Mouse (Mus musculus): ENCODE data around the gene Fuca1. TPM values are rescaled to one million over a fixed set of nuclear protein-coding genes. Genes with fewer than 3 reads are reported as not detected.

The Fuca1 gene
- 38.1 and 61.6 TPM in 2 replicates for polyA plus RNA-seq (2015; fragmentation: Nextera tagmentation; extraction: Ambion mirVana)

GRCm38 (mm10) chr4:135920304-135921241, at the start of gene Fuca1:
Gene Fuca1 (plus strand): TSS chr4:135920735.
- Histone ChIP-seq H3K4me3 (peak within 1 kb of the TSS; percentile 89), H3K27me3 (no peaks in the 10 kb centered on the region), H3K4me2 (peak within 1 kb of the TSS; percentile 94), H3K27ac (peak within 1 kb of the TSS; percentile 78), H3K36me3 (no peaks in the 10 kb centered on the region), H3K4me1 (replicated peaks) (peaks cover 16% of the 10 kb centered on the region), H3K9me3 (replicated peaks) (no peaks in the 10 kb centered on the region), H3K9ac (peak within 1 kb of the TSS; percentile 81)
- peak; percentile 94 for ATAC-seq (replicated peaks; ENCODE audit: insufficient number of reproducible peaks, insufficient read depth, low FRiP score, low read depth)
- WGBS = 1% methylated on average over 60 of the region's 60 CpGs

- WGBS = 32% methylated on average over 3 of the region's 3 CpGs
Measured at GRCm38 (mm10) chr4:135872015-135872414, 48.5 kb upstream of the Fuca1 start.

GRCm38 (mm10) chr4:135872589-135873391, 47.7 kb upstream of the Fuca1 start:
- no peak for ATAC-seq (replicated peaks; ENCODE audit: insufficient number of reproducible peaks, insufficient read depth, low FRiP score, low read depth)
- H3K9ac ChIP-seq = peak overlapping the region; percentile 83
- no peaks in the 10 kb centered on the region for H3K27me3 ChIP-seq
- peaks cover 18% of the 10 kb centered on the region; the same call in 1 of the 2 replicates for H3K36me3 ChIP-seq
- H3K9me3 ChIP-seq (replicated peaks) = no peaks in the 10 kb centered on the region
- peak overlapping the region; percentile 67 for H3K4me2 ChIP-seq
- H3K4me1 ChIP-seq (replicated peaks) = peaks cover 54% of the 10 kb centered on the region
- peak overlapping the region; percentile 67 for H3K4me3 ChIP-seq
- H3K27ac ChIP-seq = peak overlapping the region; percentile 97
- WGBS = 7% methylated on average over 17 of the region's 17 CpGs

More at GRCm38 (mm10) chr4:135872015-135872414, 48.5 kb upstream of the Fuca1 start:
- ATAC-seq (replicated peaks; ENCODE audit: insufficient number of reproducible peaks, insufficient read depth, low FRiP score, low read depth) = no peak
- Histone ChIP-seq H3K9me3 (replicated peaks) (no peaks in the 10 kb centered on the region), H3K9ac (peak overlapping the region; percentile 83), H3K27ac (peak overlapping the region; percentile 97), H3K27me3 (no peaks in the 10 kb centered on the region), H3K36me3 (peaks cover 18% of the 10 kb centered on the region), H3K4me1 (replicated peaks) (peaks cover 53% of the 10 kb centered on the region), H3K4me3 (peak overlapping the region; percentile 67), H3K4me2 (peak overlapping the region; percentile 67)

- Histone ChIP-seq H3K27ac (peak within 1 kb of the TSS; percentile 97), H3K4me3 (peak within 1 kb of the TSS; percentile 67), H3K4me2 (peak within 1 kb of the TSS; percentile 69), H3K9me3 (replicated peaks) (no peaks in the 10 kb centered on the region), H3K27me3 (no peaks in the 10 kb centered on the region), H3K9ac (peak within 1 kb of the TSS; percentile 83), H3K4me1 (replicated peaks) (peaks cover 57% of the 10 kb centered on the region), H3K36me3 (peaks cover 18% of the 10 kb centered on the region; the same call in 1 of the 2 replicates)
- WGBS = under 1% methylated on average over 60 of the region's 60 CpGs
- ATAC-seq (replicated peaks; ENCODE audit: insufficient number of reproducible peaks, insufficient read depth, low FRiP score, low read depth) = peak; percentile 92
Measured at GRCm38 (mm10) chr4:135873526-135874202, 46.9 kb upstream of the Fuca1 start, which contains the start of gene Pnrc2. Gene Pnrc2 (minus strand): TSS chr4:135873850.

- no peak for ATAC-seq (replicated peaks; ENCODE audit: insufficient number of reproducible peaks, insufficient read depth, low FRiP score, low read depth)
- 78% methylated on average over 10 of the region's 10 CpGs for WGBS
- Histone ChIP-seq H3K4me2 (peak overlapping the region; percentile 69), H3K36me3 (peaks cover 9% of the 10 kb centered on the region; the same call in 1 of the 2 replicates), H3K4me3 (peak overlapping the region; percentile 67; the same call in 1 of the 2 replicates), H3K27ac (peak overlapping the region; percentile 97), H3K9me3 (replicated peaks) (no peaks in the 10 kb centered on the region), H3K9ac (peak overlapping the region; percentile 62; the same call in 1 of the 2 replicates), H3K4me1 (replicated peaks) (peaks cover 51% of the 10 kb centered on the region), H3K27me3 (no peaks in the 10 kb centered on the region)
Measured at GRCm38 (mm10) chr4:135874564-135875535, 45.7 kb upstream of the Fuca1 start.

GRCm38 (mm10) chr4:135875546-135875945, 45.0 kb upstream of the Fuca1 start:
- WGBS = 42% methylated on average over 7 of the region's 7 CpGs
- H3K9me3 ChIP-seq (replicated peaks) = no peaks in the 10 kb centered on the region
- H3K4me3 ChIP-seq = no peak overlapping the region
- peak overlapping the region; percentile 97 for H3K27ac ChIP-seq
- peak overlapping the region; percentile 60; the same call in 1 of the 2 replicates for H3K4me2 ChIP-seq
- no peak overlapping the region for H3K9ac ChIP-seq
- no peak for ATAC-seq (replicated peaks; ENCODE audit: insufficient number of reproducible peaks, insufficient read depth, low FRiP score, low read depth)
- no peaks in the 10 kb centered on the region for H3K27me3 ChIP-seq
- peaks cover 9% of the 10 kb centered on the region; the same call in 1 of the 2 replicates for H3K36me3 ChIP-seq
- H3K4me1 ChIP-seq (replicated peaks) = peaks cover 48% of the 10 kb centered on the region

GRCm38 (mm10) chr4:135875991-135876582, 44.4 kb upstream of the Fuca1 start:
- Histone ChIP-seq H3K27me3 (no peaks in the 10 kb centered on the region), H3K4me1 (replicated peaks) (peaks cover 43% of the 10 kb centered on the region), H3K9me3 (replicated peaks) (no peaks in the 10 kb centered on the region), H3K4me3 (peak overlapping the region; percentile 34), H3K9ac (peak overlapping the region; percentile 28; the same call in 1 of the 2 replicates), H3K27ac (peak overlapping the region; percentile 97), H3K4me2 (peak overlapping the region; percentile 60), H3K36me3 (peaks cover 9% of the 10 kb centered on the region; the same call in 1 of the 2 replicates)
- WGBS = 4% methylated on average over 9 of the region's 9 CpGs
- ATAC-seq (replicated peaks; ENCODE audit: insufficient number of reproducible peaks, insufficient read depth, low FRiP score, low read depth) = peak; percentile 15; the same call in 1 of the 2 replicates

- Histone ChIP-seq H3K9me3 (replicated peaks) (no peaks in the 10 kb centered on the region), H3K9ac (peak overlapping the region; percentile 28), H3K27ac (peak overlapping the region; percentile 97), H3K4me2 (peak overlapping the region; percentile 60), H3K4me3 (peak overlapping the region; percentile 34), H3K27me3 (no peaks in the 10 kb centered on the region), H3K4me1 (replicated peaks) (peaks cover 41% of the 10 kb centered on the region), H3K36me3 (peaks cover 7% of the 10 kb centered on the region; the same call in 1 of the 2 replicates)
- peak; percentile 41; the same call in 1 of the 2 replicates for ATAC-seq (replicated peaks; ENCODE audit: insufficient number of reproducible peaks, insufficient read depth, low FRiP score, low read depth)
- WGBS = under 1% methylated on average over 16 of the region's 16 CpGs
Measured at GRCm38 (mm10) chr4:135876583-135877020, 43.9 kb upstream of the Fuca1 start.

- H3K36me3 ChIP-seq = no peaks in the 10 kb centered on the region
- no peak for ATAC-seq (replicated peaks; ENCODE audit: insufficient number of reproducible peaks, insufficient read depth, low FRiP score, low read depth)
- no peak overlapping the region for H3K9ac ChIP-seq
- H3K27me3 ChIP-seq = no peaks in the 10 kb centered on the region
- H3K4me3 ChIP-seq = no peak overlapping the region
- H3K4me2 ChIP-seq = no peak overlapping the region
- H3K4me1 ChIP-seq (replicated peaks) = peaks cover 34% of the 10 kb centered on the region
- H3K27ac ChIP-seq = no peak overlapping the region
- H3K9me3 ChIP-seq (replicated peaks) = no peaks in the 10 kb centered on the region
- WGBS = 67% methylated on average over 2 of the region's 2 CpGs
Measured at GRCm38 (mm10) chr4:135877742-135878141, 42.8 kb upstream of the Fuca1 start.

Measured in heart, embryonic 15.5 days (tissue).